Mouse (Mus musculus) cerebral cortex, adult 2 months (tissue): ENCODE data around the gene Nos1.

Experiments used
- WGBS: fragments of 180-500 bp; shearing (Covaris S2); methylation state at CpG from one replicate; pipeline ENCODE4 v1.1.7; 2018; 5-methylcytosine and 5-hydroxymethylcytosine counted together

Nos1 gene

GRCm38 (mm10) chr5:117839501-117839900, 58.7 kb downstream of the Nos1 start:
- WGBS, result 50% methylated on average over 7 of the region's 7 CpGs

GRCm38 (mm10) chr5:117840203-117840602, 59.4 kb downstream of the Nos1 start:
- 27% methylated on average over 9 of the region's 9 CpGs for WGBS

GRCm38 (mm10) chr5:117840988-117841387, 60.2 kb downstream of the Nos1 start:
- 21% methylated on average over 5 of the region's 5 CpGs for WGBS

GRCm38 (mm10) chr5:117841651-117842347, 61.0 kb downstream of the Nos1 start:
- WGBS, result under 1% methylated on average over 44 of the region's 44 CpGs

GRCm38 (mm10) chr5:117842699-117843098, 61.9 kb downstream of the Nos1 start:
- 4% methylated on average over 14 of the region's 14 CpGs for WGBS

GRCm38 (mm10) chr5:117844611-117845010, 63.8 kb downstream of the Nos1 start:
- 71% methylated on average over 1 of the region's 1 CpGs for WGBS

GRCm38 (mm10) chr5:117850474-117850873, 69.6 kb downstream of the Nos1 start:
- WGBS, result 91% methylated on average over 12 of the region's 12 CpGs

- WGBS, result 83% methylated on average over 10 of the region's 10 CpGs
Observed at GRCm38 (mm10) chr5:117853741-117854140, 72.9 kb downstream of the Nos1 start.

- WGBS, result 22% methylated on average over 13 of the region's 13 CpGs
Observed at GRCm38 (mm10) chr5:117864588-117865300, 83.9 kb downstream of the Nos1 start.

GRCm38 (mm10) chr5:117865876-117866275, 85.0 kb downstream of the Nos1 start:
- 71% methylated on average over 16 of the region's 16 CpGs for WGBS

- WGBS, result 64% methylated on average over 1 of the region's 1 CpGs
Observed at GRCm38 (mm10) chr5:117871614-117872013, 90.8 kb downstream of the Nos1 start.

GRCm38 (mm10) chr5:117873807-117874206, 93.0 kb downstream of the Nos1 start:
- WGBS, result 62% methylated on average over 8 of the region's 8 CpGs

- 76% methylated on average over 7 of the region's 7 CpGs for WGBS
Observed at GRCm38 (mm10) chr5:117874236-117874635, 93.4 kb downstream of the Nos1 start.

GRCm38 (mm10) chr5:117879136-117879535, 98.3 kb downstream of the Nos1 start:
- 54% methylated on average over 14 of the region's 14 CpGs for WGBS

- 61% methylated on average over 9 of the region's 9 CpGs for WGBS
Observed at GRCm38 (mm10) chr5:117880916-117881555, 100.2 kb downstream of the Nos1 start.

- WGBS, result 80% methylated on average over 1 of the region's 1 CpGs
Observed at GRCm38 (mm10) chr5:117882411-117882810, 101.6 kb downstream of the Nos1 start.

- 72% methylated on average over 2 of the region's 2 CpGs for WGBS
Observed at GRCm38 (mm10) chr5:117884991-117885390, 104.2 kb downstream of the Nos1 start.

GRCm38 (mm10) chr5:117888126-117888525, 107.3 kb downstream of the Nos1 start:
- WGBS, result 66% methylated on average over 3 of the region's 3 CpGs

GRCm38 (mm10) chr5:117888946-117889345, 108.1 kb downstream of the Nos1 start:
- WGBS, result 54% methylated on average over 6 of the region's 6 CpGs

GRCm38 (mm10) chr5:117889571-117889970, 108.7 kb downstream of the Nos1 start:
- WGBS, result 52% methylated on average over 8 of the region's 8 CpGs

GRCm38 (mm10) chr5:117890871-117891270, 110.0 kb downstream of the Nos1 start:
- WGBS, result 39% methylated on average over 8 of the region's 8 CpGs

- 77% methylated on average over 5 of the region's 5 CpGs for WGBS
Observed at GRCm38 (mm10) chr5:117891545-117891944, 110.7 kb downstream of the Nos1 start.

- 91% methylated on average over 5 of the region's 5 CpGs for WGBS
Observed at GRCm38 (mm10) chr5:117894050-117894449, 113.2 kb downstream of the Nos1 start.
